Mouse (Mus musculus) neural tube, embryonic 13.5 days (tissue): ENCODE data around the gene Fcamr. TPM values are rescaled to one million over a fixed set of nuclear protein-coding genes. Genes with fewer than 3 reads are reported as not detected.

Experiments
- ATAC-seq: fragments of 200-750 bp; cut with Nextera tagmentation; 2 replicates; pipeline ENCODE4 v1.8.0; 2017; ENCODE audit warnings: low read depth, mild to moderate bottlenecking, moderate TSS enrichment, moderate library complexity
- H3K27ac ChIP-seq: fragments of 300-500 bp; sonication (generic); replicated peaks from 2 replicates; pipeline ENCODE4 v1.5.1; 2015; ENCODE audit warnings: moderate library complexity, mild to moderate bottlenecking, inconsistent platforms
- H3K27me3 ChIP-seq: fragments of 300-500 bp; sonication (generic); 2 replicates; pipeline ENCODE4 v1.6.1; 2015; ENCODE audit warnings: mild to moderate bottlenecking, inconsistent platforms
- H3K36me3 ChIP-seq: fragments of 300-500 bp; sonication (generic); 2 replicates; pipeline ENCODE4 v1.6.1; 2015; ENCODE audit warnings: mild to moderate bottlenecking, inconsistent platforms
- H3K4me1 ChIP-seq: fragments of 300-500 bp; sonication (generic); replicated peaks from 2 replicates; pipeline ENCODE4 v1.6.1; 2015; ENCODE audit warnings: inconsistent platforms
- H3K4me2 ChIP-seq: fragments of 300-500 bp; sonication (generic); 2 replicates; pipeline ENCODE4 v1.6.1; 2015; ENCODE audit warnings: inconsistent platforms, mild to moderate bottlenecking, moderate library complexity
- H3K4me3 ChIP-seq: fragments of 300-500 bp; sonication (generic); 2 replicates; pipeline ENCODE4 v1.5.1; 2015; ENCODE audit warnings: mild to moderate bottlenecking, inconsistent platforms
- H3K9ac ChIP-seq: fragments of 300-500 bp; sonication (generic); 2 replicates; pipeline ENCODE4 v1.6.1; 2015; ENCODE audit warnings: moderate library complexity, mild to moderate bottlenecking, inconsistent platforms
- H3K9me3 ChIP-seq: fragments of 300-500 bp; sonication (generic); 2 replicates; pipeline ENCODE4 v1.6.1; 2016; ENCODE audit warnings: inconsistent platforms
- whole genome bisulfite sequencing: fragments of 180-500 bp; shearing (Covaris S2); methylation state at CpG from one replicate; pipeline ENCODE4 v1.1.7; 2015; 5-methylcytosine and 5-hydroxymethylcytosine counted together
- polyA plus RNA-seq: library from polyadenylated mRNA; unstranded; fragments of >200 nt; fragmentation: Nextera tagmentation; extraction: Ambion mirVana; gene quantifications from 2 replicates; pipeline ENCODE4 v1.2.1, GENCODE M21; 2015

The Fcamr gene
- polyA plus RNA-seq: not detected in 2 replicates

GRCm38 (mm10) chr1:130800602-130801001, at the start of gene Fcamr:
Gene Fcamr, plus strand, starts transcription at chr1:130800902.
- Histone ChIP-seq H3K4me2 (no peak within 1 kb of the TSS), H3K27ac (no peak within 1 kb of the TSS), H3K4me1 (no peaks in the 10 kb centered on the region), H3K27me3 (no peaks in the 10 kb centered on the region), H3K9ac (no peak within 1 kb of the TSS), H3K36me3 (no peaks in the 10 kb centered on the region), H3K9me3 (no peaks in the 10 kb centered on the region), H3K4me3 (no peak within 1 kb of the TSS)
- no peak for ATAC-seq
- 87% methylated on average over 8 of the region's 8 CpGs for WGBS

- Histone ChIP-seq H3K9ac (no peak overlapping the region), H3K27me3 (no peaks in the 10 kb centered on the region), H3K4me2 (no peak overlapping the region), H3K4me3 (no peak overlapping the region), H3K9me3 (no peaks in the 10 kb centered on the region), H3K36me3 (no peaks in the 10 kb centered on the region), H3K27ac (no peak overlapping the region), H3K4me1 (no peaks in the 10 kb centered on the region)
- 86% methylated on average over 9 of the region's 9 CpGs for WGBS
- ATAC-seq: no peak
Observed at GRCm38 (mm10) chr1:130759689-130760088, 41.0 kb upstream of the Fcamr start.

- Histone ChIP-seq H3K9me3 (no peaks in the 10 kb centered on the region), H3K9ac (no peak overlapping the region), H3K27me3 (no peaks in the 10 kb centered on the region), H3K4me3 (no peak overlapping the region), H3K27ac (no peak overlapping the region), H3K36me3 (no peaks in the 10 kb centered on the region), H3K4me2 (no peak overlapping the region), H3K4me1 (no peaks in the 10 kb centered on the region)
- ATAC-seq: no peak
- WGBS: 87% methylated on average over 1 of the region's 1 CpGs
Observed at GRCm38 (mm10) chr1:130761597-130761996, 39.1 kb upstream of the Fcamr start.

GRCm38 (mm10) chr1:130762045-130762760, 38.5 kb upstream of the Fcamr start:
- Histone ChIP-seq H3K4me2 (no peak overlapping the region), H3K4me1 (no peaks in the 10 kb centered on the region), H3K9ac (no peak overlapping the region), H3K27me3 (no peaks in the 10 kb centered on the region), H3K27ac (no peak overlapping the region), H3K9me3 (no peaks in the 10 kb centered on the region), H3K4me3 (no peak overlapping the region), H3K36me3 (no peaks in the 10 kb centered on the region)
- WGBS: 86% methylated on average over 3 of the region's 3 CpGs
- no peak for ATAC-seq

GRCm38 (mm10) chr1:130764027-130764461, 36.7 kb upstream of the Fcamr start:
- Histone ChIP-seq H3K4me2 (no peak overlapping the region), H3K36me3 (no peaks in the 10 kb centered on the region), H3K4me1 (no peaks in the 10 kb centered on the region), H3K9me3 (no peaks in the 10 kb centered on the region), H3K4me3 (no peak overlapping the region), H3K27me3 (no peaks in the 10 kb centered on the region), H3K9ac (no peak overlapping the region), H3K27ac (no peak overlapping the region)
- 85% methylated on average over 12 of the region's 12 CpGs for WGBS
- no peak for ATAC-seq

GRCm38 (mm10) chr1:130767066-130767465, 33.6 kb upstream of the Fcamr start:
- Histone ChIP-seq H3K9ac (no peak overlapping the region), H3K4me2 (no peak overlapping the region), H3K36me3 (no peaks in the 10 kb centered on the region), H3K27ac (no peak overlapping the region), H3K27me3 (no peaks in the 10 kb centered on the region), H3K9me3 (no peaks in the 10 kb centered on the region), H3K4me1 (no peaks in the 10 kb centered on the region), H3K4me3 (no peak overlapping the region)
- WGBS: 82% methylated on average over 5 of the region's 5 CpGs
- no peak for ATAC-seq

- no peaks in the 10 kb centered on the region for H3K27me3 ChIP-seq
- no peaks in the 10 kb centered on the region for H3K9me3 ChIP-seq
- no peak overlapping the region for H3K27ac ChIP-seq
- H3K36me3 ChIP-seq: no peaks in the 10 kb centered on the region
- H3K4me3 ChIP-seq: no peak overlapping the region
- ATAC-seq: no peak
- 85% methylated on average over 2 of the region's 2 CpGs for WGBS
- no peak overlapping the region for H3K9ac ChIP-seq
- no peak overlapping the region for H3K4me2 ChIP-seq
- H3K4me1 ChIP-seq: no peaks in the 10 kb centered on the region
Observed at GRCm38 (mm10) chr1:130769925-130770324, 30.8 kb upstream of the Fcamr start.

GRCm38 (mm10) chr1:130770487-130770886, 30.2 kb upstream of the Fcamr start:
- Histone ChIP-seq H3K9ac (no peak overlapping the region), H3K9me3 (no peaks in the 10 kb centered on the region), H3K27me3 (no peaks in the 10 kb centered on the region), H3K36me3 (no peaks in the 10 kb centered on the region), H3K4me2 (no peak overlapping the region), H3K27ac (no peak overlapping the region), H3K4me3 (no peak overlapping the region), H3K4me1 (no peaks in the 10 kb centered on the region)
- WGBS: 93% methylated on average over 4 of the region's 4 CpGs
- no peak for ATAC-seq

GRCm38 (mm10) chr1:130770981-130771494, 29.7 kb upstream of the Fcamr start:
- Histone ChIP-seq H3K36me3 (no peaks in the 10 kb centered on the region), H3K9me3 (no peaks in the 10 kb centered on the region), H3K27me3 (no peaks in the 10 kb centered on the region), H3K4me2 (no peak overlapping the region), H3K9ac (no peak overlapping the region), H3K27ac (no peak overlapping the region), H3K4me1 (no peaks in the 10 kb centered on the region), H3K4me3 (no peak overlapping the region)
- no peak for ATAC-seq
- WGBS: 77% methylated on average over 3 of the region's 3 CpGs

GRCm38 (mm10) chr1:130775234-130775633, 25.5 kb upstream of the Fcamr start:
- Histone ChIP-seq H3K36me3 (no peaks in the 10 kb centered on the region), H3K4me2 (no peak overlapping the region), H3K27me3 (no peaks in the 10 kb centered on the region), H3K9ac (no peak overlapping the region), H3K9me3 (no peaks in the 10 kb centered on the region), H3K27ac (no peak overlapping the region), H3K4me1 (no peaks in the 10 kb centered on the region), H3K4me3 (no peak overlapping the region)
- ATAC-seq: no peak
- 43% methylated on average over 2 of the region's 2 CpGs for WGBS

GRCm38 (mm10) chr1:130775691-130776331, 24.9 kb upstream of the Fcamr start:
- no peak for ATAC-seq
- no peaks in the 10 kb centered on the region for H3K4me1 ChIP-seq
- H3K36me3 ChIP-seq: no peaks in the 10 kb centered on the region
- no peaks in the 10 kb centered on the region for H3K27me3 ChIP-seq
- no peak overlapping the region for H3K4me2 ChIP-seq
- no peak overlapping the region for H3K27ac ChIP-seq
- no peak overlapping the region for H3K4me3 ChIP-seq
- WGBS: 85% methylated on average over 7 of the region's 7 CpGs
- H3K9ac ChIP-seq: no peak overlapping the region
- H3K9me3 ChIP-seq: no peaks in the 10 kb centered on the region

GRCm38 (mm10) chr1:130776645-130777044, 24.1 kb upstream of the Fcamr start:
- 88% methylated on average over 1 of the region's 1 CpGs for WGBS
- Histone ChIP-seq H3K4me2 (no peak overlapping the region), H3K27me3 (no peaks in the 10 kb centered on the region), H3K36me3 (no peaks in the 10 kb centered on the region), H3K9ac (no peak overlapping the region), H3K4me3 (no peak overlapping the region), H3K4me1 (no peaks in the 10 kb centered on the region), H3K9me3 (no peaks in the 10 kb centered on the region), H3K27ac (no peak overlapping the region)
- no peak for ATAC-seq
